Mouse (Mus musculus): ENCODE data around the gene Hist1h2ai.

The Hist1h2ai gene

DNA sequence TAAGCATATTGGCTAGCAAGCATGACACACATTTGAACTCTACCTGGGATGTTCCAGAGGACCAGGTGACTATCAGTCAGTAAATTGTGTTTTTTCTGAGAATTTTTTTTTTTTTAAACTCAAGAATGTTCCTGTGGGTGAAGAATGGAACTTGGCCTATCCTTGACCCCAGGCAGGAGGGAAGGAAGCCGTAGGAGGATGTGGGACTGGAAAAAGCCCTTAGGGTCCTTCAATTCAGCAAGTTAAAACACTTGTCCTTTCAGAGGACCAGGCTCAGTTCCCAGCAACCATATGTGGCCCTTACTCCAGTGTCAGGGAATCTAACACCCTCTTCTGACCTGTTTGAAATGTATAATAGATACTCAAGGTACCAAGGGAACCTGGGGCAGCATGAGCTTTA, 13.3 kb downstream of the Hist1h2ai start:
- no peak for DNase-seq

DNA sequence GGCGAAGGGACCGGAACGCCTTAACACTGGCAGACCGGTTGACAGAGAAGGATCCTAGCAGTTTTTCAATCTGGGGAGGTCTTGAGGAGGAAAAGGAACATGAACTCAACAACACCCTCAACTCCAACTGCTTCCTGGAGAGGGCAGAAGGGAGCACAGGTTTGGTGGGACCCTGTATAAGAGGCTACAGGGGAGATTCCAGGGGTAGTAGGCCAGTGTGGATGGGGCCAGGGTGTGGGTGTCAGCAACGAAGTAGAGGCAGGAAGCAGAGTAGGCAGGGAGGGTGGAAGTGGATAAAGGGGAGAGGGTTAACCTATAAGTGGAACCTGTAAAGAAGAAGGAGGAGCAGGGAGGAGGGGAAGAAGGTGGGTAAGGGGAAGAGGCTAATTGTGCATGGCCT, 17.2 kb downstream of the Hist1h2ai start:
- peak; percentile 43 to 54 for DNase-seq

DNA sequence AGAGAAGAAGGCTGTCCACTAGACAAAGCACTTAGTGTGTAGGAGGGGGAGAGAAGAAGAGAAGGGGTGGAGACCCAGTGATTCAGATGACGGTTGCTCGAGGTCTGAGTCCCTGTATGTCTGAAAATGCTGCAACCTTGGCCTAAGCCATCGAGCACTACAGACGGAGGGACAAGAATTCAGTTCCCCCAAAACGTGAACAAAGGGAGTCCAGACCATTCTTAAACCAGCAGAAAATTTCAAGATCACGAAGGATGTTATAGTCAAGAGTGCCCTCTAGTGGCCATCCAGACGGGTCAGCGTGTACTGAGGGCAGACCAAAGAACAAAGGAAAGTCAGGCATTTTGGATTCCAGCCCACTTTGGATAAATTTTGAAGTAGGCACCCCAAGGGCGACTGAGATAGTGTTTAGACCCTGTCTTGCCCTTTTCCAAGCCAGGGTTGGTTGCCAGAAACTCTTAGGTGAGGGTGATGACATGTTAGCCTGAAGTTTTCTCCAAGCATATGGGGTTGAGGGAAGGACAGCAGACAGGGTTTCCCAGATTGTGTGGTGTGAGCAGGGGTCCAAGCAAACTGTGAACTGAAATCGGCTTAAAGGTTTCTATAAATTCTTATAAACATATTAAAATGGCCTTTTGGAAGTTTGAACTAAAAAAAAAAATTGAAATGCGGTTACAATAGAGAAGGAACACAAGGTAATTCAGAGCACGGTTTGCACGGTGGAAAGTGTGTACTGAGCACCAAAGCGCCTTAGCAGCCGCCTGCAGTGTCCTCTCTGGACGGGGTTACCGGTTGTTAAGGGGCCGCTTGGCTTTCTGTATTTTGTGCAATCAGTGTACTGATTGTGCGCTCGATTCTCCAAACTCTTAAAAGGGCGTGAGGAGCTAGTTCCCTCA, 18.0 kb downstream of the Hist1h2ai start:
- DNase-seq, result peak; percentile 66 to 71

DNA sequence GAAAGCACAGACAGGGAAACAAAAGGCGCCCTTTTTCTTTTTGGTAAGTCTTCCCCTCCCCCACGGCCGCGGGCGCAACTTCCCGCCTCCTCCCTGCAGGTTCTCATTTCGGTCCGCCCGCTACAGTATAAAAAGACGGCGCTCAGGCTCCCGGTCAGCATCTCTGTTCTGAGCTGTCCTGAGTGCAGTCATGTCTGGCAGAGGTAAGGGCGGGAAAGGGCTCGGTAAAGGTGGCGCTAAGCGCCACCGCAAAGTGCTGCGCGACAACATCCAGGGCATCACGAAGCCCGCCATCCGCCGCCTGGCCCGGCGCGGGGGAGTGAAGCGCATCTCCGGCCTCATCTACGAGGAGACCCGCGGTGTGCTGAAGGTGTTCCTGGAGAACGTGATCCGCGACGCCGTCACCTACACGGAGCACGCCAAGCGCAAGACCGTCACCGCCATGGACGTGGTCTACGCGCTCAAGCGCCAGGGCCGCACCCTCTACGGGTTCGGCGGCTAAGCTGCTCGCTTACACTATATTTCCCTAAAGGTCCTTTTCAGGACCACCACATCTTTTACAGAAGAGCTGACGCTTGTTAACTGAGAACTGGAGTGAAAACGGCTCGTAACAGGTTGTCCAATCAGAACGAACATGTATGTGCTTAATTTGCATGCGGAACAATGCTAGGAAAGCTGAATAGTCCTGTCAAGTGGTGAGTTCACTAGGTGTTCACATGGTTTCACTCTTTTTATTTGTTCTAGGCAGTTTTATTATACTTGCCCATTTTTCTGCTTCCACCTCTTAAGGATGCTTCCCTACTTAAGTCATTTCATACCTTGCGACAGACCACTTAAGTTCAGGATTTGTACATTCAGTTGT, 18.9 kb downstream of the Hist1h2ai start, which contains the start of gene Hist1h4j:
Gene Hist1h4j, plus strand, starts transcription at position 159 of the 862 bp plus-strand sequence.
- peak; percentile 84 to 86 for DNase-seq

DNA sequence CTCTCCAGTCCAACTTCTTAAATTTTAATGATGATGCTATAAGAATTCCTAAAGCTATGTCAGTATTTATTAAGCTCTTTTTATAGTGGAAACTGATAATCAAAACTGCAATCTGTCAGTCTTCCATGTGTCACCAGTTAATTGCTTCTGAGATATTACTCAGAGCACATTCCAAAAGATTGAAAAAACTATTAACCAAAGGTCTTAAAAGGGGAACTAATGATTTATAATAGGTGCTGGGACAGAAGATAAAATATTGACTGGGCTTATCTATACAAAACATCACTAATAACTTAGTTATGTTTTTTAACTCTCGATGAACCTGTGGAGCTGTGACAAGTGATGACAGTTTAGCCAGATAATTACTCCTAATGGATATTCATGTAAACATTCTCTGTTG, 28.8 kb downstream of the Hist1h2ai start:
- no peak for DNase-seq

DNA sequence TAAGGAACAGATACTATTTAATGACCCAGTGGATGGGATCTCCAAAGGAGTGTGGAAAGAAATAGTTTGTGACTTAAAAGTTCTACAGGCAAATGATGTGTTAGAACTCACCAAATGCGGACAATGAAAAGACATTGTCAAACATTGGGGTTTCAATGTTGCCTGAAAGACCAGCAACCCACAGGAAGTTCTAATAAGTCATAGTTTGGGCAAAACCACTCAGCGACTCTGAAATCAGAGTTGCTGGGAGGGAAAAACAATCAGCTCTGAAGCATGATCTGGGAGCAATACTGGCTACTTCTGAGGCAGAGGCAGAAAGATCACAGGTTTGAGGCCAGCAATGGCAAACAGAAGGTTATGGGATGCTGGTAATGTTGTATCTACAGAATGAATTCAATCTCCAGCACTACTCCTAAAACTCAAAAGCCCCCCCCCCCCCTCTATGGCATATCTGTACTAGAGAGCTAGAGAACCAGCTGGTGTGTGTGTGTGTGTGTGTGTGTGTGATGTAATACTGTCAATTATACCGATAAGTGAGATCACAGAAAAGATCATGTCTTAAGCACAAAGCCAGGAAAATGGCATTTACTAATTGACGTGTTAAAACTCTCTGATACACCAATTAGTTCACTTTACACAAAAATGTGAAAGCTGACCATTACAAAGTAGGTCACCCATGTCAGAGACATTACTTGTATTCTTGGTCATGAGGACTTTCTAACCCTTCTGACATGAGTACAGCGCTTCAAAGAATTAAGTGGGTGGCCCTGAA, 33.4 kb downstream of the Hist1h2ai start:
- DNase-seq, result no peak

DNA sequence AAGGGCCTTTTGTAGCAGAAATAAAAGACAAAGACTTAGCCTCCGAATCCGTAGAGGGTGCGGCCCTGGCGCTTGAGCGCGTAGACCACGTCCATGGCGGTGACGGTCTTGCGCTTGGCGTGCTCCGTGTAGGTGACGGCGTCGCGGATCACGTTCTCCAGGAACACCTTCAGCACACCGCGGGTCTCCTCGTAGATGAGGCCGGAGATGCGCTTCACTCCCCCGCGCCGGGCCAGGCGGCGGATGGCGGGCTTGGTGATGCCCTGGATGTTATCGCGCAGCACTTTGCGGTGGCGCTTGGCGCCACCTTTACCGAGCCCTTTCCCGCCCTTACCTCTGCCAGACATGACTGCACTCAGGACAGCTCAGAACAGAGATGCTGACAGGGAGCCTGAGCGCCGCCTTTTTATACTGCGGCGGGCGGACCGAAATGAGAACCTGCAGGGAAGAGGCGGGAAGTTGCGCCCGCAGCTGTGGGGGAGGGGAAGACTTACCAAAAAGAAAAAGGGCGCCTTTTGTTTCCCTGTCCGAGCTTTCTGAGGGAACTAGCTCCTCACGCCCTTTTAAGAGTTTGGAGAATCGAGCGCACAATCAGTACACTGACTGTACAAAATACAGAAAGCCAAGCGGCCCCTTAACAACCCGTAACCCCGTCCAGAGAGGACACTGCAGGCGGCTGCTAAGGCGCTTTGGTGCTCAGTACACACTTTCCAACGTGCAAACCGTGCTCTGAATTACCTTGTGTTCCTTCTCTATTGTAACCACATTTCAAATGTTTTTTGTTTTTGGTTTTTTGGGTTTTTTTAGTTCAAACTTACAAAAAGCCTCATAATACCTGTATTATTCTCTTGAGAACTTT, 34.2 kb downstream of the Hist1h2ai start, which contains the start of gene Hist1h4k:
Gene Hist1h4k, minus strand, starts transcription at position 347 of the 859 bp plus-strand sequence.
- DNase-seq, result peak; percentile 97

DNA sequence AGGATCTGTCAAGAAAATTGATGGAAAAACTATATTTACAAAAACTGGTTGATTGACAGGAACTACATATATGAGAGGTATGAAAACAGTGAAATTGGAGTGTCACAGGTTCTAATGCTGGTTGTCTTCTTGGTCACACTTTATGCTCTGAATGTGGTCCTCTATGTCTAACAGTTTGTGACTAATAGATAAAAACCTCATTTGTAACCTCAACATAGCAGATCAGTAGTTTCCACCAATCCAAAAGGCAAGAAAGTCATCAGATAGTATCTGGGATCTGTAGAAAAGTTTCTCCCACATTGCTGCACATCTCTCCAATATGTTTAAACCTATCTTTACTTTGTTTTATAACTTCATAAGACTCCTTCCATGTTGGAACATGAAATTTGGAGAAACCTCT, 35.2 kb downstream of the Hist1h2ai start:
- no peak for DNase-seq

DNA sequence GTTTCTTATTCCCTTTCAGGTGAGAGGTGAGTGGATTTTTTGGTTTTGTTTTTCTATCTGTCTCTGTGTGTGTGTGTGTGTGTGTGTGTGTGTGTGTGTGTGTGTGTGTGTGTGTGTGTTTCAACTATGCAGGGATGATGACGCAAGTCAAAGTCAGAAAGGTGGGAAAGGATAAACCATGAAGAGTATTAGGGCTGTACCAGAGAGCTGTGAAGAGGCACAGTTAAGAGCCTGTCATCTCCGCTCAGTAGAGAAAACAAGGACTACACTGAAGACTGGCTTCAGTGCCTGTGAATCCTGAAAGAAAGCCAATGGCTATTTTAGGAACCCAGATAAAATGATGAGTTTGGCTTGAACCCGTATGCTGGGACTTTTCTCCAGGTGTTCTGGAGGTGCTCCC, 35.6 kb downstream of the Hist1h2ai start:
- no peak for DNase-seq

DNA sequence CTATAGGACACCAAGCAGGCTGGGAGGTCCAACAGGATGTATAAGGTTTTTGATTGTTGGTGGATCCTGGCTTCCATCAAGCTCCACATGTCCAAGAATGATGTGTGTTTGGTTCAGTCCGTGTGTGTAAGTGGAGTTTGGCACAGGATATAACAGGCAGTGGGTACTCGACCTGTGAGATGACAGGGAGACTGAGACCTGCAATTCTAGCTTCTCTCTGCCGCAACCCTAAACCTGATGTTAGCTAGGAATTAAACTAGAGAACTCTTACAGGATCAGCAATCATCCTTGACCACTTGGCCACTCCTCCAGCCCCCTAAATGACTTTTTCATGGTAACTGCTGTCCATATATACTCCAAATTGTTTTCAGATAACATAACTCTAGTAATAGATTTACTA, 36.1 kb downstream of the Hist1h2ai start:
- no peak for DNase-seq

DNA sequence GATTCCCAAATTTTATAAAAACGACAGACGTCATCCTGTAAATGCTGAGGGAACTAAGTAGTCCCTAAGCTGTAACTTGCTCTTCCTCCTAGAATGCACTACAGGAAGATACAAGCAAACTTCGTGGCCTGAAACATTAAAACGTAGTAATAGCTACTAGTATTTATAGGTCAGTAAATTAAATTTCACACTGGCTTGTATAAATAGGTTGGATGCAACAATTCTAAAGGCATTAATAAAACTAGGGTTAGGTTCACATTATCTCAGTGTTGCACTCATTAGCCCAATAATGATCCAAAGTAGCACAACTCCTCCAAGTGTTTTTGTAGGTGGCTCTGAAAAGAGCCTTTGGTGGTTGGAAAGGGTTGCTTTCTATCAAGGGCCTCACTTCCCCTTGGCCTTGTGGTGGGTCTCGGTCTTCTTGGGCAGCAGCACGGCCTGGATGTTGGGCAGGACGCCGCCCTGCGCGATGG, 36.9 kb downstream of the Hist1h2ai start:
- DNase-seq, result no peak

DNA sequence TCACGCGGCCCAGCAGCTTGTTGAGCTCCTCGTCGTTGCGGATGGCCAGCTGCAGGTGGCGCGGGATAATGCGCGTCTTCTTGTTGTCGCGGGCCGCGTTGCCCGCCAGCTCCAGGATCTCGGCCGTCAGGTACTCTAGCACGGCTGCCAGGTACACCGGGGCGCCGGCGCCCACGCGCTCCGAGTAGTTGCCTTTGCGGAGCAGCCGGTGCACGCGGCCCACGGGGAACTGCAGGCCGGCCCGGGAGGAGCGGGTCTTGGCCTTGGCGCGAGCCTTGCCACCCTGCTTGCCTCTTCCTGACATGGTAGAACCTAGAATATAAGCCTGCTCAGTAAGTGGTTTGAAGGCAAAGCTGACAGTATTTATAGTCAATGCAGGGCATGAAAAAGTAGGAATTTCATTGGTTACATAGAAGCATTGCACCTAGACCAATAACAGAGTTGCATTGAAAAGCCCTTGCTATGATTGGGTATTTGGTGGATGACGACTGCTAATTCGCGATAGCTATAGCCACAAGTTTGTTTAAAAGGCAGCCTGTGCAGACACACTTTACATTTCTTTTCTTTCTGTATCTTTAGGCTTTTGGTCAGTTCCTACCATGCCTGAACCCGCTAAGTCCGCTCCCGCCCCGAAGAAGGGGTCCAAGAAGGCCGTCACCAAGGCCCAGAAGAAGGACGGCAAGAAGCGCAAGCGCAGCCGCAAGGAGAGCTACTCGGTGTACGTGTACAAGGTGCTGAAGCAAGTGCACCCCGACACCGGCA, 37.5 kb downstream of the Hist1h2ai start, which contains the start of the genes Hist1h2ak and Hist1h2bn:
Gene Hist1h2ak, minus strand, starts transcription at position 304 of the 762 bp plus-strand sequence.
Gene Hist1h2bn, plus strand, starts transcription at position 600 of the 762 bp plus-strand sequence.
- peak; percentile 67 to 77 for DNase-seq

DNA sequence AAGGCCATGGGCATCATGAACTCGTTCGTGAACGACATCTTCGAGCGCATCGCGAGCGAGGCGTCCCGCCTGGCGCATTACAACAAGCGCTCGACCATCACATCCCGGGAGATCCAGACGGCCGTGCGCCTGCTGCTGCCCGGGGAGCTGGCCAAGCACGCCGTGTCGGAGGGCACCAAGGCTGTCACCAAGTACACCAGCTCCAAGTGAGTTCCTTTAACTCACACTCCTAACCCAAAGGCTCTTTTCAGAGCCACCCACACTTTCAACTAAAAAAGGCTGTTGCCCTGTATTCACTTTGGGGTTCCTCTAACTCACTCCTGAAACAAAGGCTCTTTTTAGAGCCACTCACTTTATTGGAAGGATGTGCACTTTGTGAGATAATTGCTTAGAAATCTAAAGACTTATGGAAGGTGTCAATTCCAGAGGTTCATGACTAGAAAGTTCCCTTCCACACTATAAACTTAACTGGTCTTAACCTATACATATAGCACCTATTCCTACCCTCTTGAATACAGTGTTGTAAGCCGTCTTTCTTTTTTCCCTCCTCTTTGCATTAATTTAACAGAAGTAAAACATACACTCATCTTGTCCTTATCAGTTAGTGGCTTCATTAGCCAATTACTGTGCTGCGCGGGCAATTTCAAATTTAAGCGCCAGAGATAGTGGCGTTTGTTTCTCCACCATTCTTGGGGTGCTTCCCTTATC, 38.2 kb downstream of the Hist1h2ai start:
- peak; percentile 27 to 32 for DNase-seq

DNA sequence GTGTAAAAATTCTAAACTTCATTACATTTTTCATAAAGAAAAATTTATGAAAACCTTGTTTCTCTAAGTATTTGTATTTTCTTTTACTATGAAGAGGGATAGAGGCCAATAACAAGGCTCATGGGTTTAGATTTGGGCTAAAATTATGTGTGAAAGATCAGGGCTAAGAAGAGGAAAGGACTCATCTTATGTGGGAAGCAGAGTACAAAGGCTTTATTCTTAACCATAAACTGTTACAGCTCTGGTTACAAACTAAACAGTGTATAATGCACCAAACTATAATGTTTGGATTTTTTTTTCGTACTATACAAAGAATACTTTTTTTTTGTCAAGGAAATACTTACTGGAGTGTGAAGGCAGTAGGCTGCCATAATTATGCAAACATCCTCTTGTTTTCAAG, 39.5 kb downstream of the Hist1h2ai start:
- no peak for DNase-seq

Measured in thymus, postnatal 36 days (tissue).